Mouse (Mus musculus): ENCODE measurements around the gene Prss38. TPM values are rescaled to one million over a fixed set of nuclear protein-coding genes. Genes with fewer than 3 reads are reported as not detected.

Gene Prss38
- total and polyA plus RNA-seq, 2 experiments, result not detected

GRCm38 (mm10) chr11:59412999-59413863, 37.8 kb upstream of the Prss38 start:
- Histone ChIP-seq H3K9ac (ENCODE audit: low read depth, low read length) (no peak overlapping the region), H3K79me2 (ENCODE audit: control insufficient read depth, insufficient read depth, low read length) (peaks cover 4% of the 10 kb centered on the region; the same call in 1 of the 2 replicates), H3K36me3 (ENCODE audit: control insufficient read depth, insufficient read depth, low read length) (peaks cover 2% of the 10 kb centered on the region; the same call in 1 of the 2 replicates), H3K4me1 (ENCODE audit: control insufficient read depth, insufficient read depth, low read length) (no peaks in the 10 kb centered on the region), H3K27me3 (ENCODE audit: control insufficient read depth, insufficient read depth, low read length) (no peaks in the 10 kb centered on the region), H3K27ac (replicated peaks; ENCODE audit: insufficient read depth, low read depth, low read length) (no peak overlapping the region), H3K4me3 (ENCODE audit: insufficient read depth, low read depth, low read length) (no peak overlapping the region)
- WGBS, result 94% methylated on average over 13 of the region's 13 CpGs
- no peak for DNase-seq (ENCODE audit: extremely low read depth, low read depth, low spot score)
- TF ChIP-seq POLR2A (IDR thresholded peaks at IDR 0.05; ENCODE audit: extremely low read depth, insufficient read depth, low read length), result no peak
- TF ChIP-seq CTCF (IDR thresholded peaks at IDR 0.05; ENCODE audit: low read depth, low read length), result no peak

- H3K9ac ChIP-seq (ENCODE audit: low read depth, low read length), result no peak overlapping the region
- no peak for DNase-seq (ENCODE audit: extremely low read depth, low read depth, low spot score)
- WGBS, result 85% methylated on average over 6 of the region's 6 CpGs
- no peaks in the 10 kb centered on the region for H3K27me3 ChIP-seq (ENCODE audit: control insufficient read depth, insufficient read depth, low read length)
- H3K4me3 ChIP-seq (ENCODE audit: insufficient read depth, low read depth, low read length), result no peak overlapping the region
- H3K27ac ChIP-seq (replicated peaks; ENCODE audit: insufficient read depth, low read depth, low read length), result no peak overlapping the region
- no peak for TF ChIP-seq POLR2A (IDR thresholded peaks at IDR 0.05; ENCODE audit: extremely low read depth, insufficient read depth, low read length)
- TF ChIP-seq CTCF (IDR thresholded peaks at IDR 0.05; ENCODE audit: low read depth, low read length), result no peak
- peaks cover 4% of the 10 kb centered on the region for H3K36me3 ChIP-seq (ENCODE audit: control insufficient read depth, insufficient read depth, low read length)
- H3K4me1 ChIP-seq (ENCODE audit: control insufficient read depth, insufficient read depth, low read length), result no peaks in the 10 kb centered on the region
- H3K79me2 ChIP-seq (ENCODE audit: control insufficient read depth, insufficient read depth, low read length), result peaks cover 4% of the 10 kb centered on the region; the same call in 1 of the 2 replicates
Observed at GRCm38 (mm10) chr11:59412058-59412457, 36.6 kb upstream of the Prss38 start.

GRCm38 (mm10) chr11:59410851-59411250, 35.4 kb upstream of the Prss38 start:
- WGBS, result 41% methylated on average over 2 of the region's 2 CpGs
- no peak for TF ChIP-seq POLR2A (IDR thresholded peaks at IDR 0.05; ENCODE audit: extremely low read depth, insufficient read depth, low read length)
- TF ChIP-seq CTCF (IDR thresholded peaks at IDR 0.05; ENCODE audit: low read depth, low read length), result no peak
- no peak for DNase-seq (ENCODE audit: extremely low read depth, low read depth, low spot score)

GRCm38 (mm10) chr11:59405761-59406160, 30.3 kb upstream of the Prss38 start:
- DNase-seq (ENCODE audit: extremely low read depth, low read depth, low spot score), result no peak
- WGBS, result 94% methylated on average over 1 of the region's 1 CpGs
- no peak for TF ChIP-seq POLR2A (IDR thresholded peaks at IDR 0.05; ENCODE audit: extremely low read depth, insufficient read depth, low read length)
- TF ChIP-seq CTCF (IDR thresholded peaks at IDR 0.05; ENCODE audit: low read depth, low read length), result no peak
- no peaks in the 10 kb centered on the region for H3K27me3 ChIP-seq (ENCODE audit: control insufficient read depth, insufficient read depth, low read length)
- peaks cover 3% of the 10 kb centered on the region for H3K36me3 ChIP-seq (ENCODE audit: control insufficient read depth, insufficient read depth, low read length)
- H3K4me3 ChIP-seq (ENCODE audit: insufficient read depth, low read depth, low read length), result no peak overlapping the region
- H3K79me2 ChIP-seq (ENCODE audit: control insufficient read depth, insufficient read depth, low read length), result no peaks in the 10 kb centered on the region
- no peaks in the 10 kb centered on the region for H3K4me1 ChIP-seq (ENCODE audit: control insufficient read depth, insufficient read depth, low read length)
- H3K9ac ChIP-seq (ENCODE audit: low read depth, low read length), result no peak overlapping the region
- H3K27ac ChIP-seq (replicated peaks; ENCODE audit: insufficient read depth, low read depth, low read length), result no peak overlapping the region

More at GRCm38 (mm10) chr11:59410851-59411250, 35.4 kb upstream of the Prss38 start:
- Histone ChIP-seq H3K36me3 (ENCODE audit: control insufficient read depth, insufficient read depth, low read length) (peaks cover 4% of the 10 kb centered on the region), H3K4me3 (ENCODE audit: insufficient read depth, low read depth, low read length) (no peak overlapping the region), H3K79me2 (ENCODE audit: control insufficient read depth, insufficient read depth, low read length) (no peaks in the 10 kb centered on the region; the same call in 1 of the 2 replicates), H3K27me3 (ENCODE audit: control insufficient read depth, insufficient read depth, low read length) (no peaks in the 10 kb centered on the region), H3K9ac (ENCODE audit: low read depth, low read length) (no peak overlapping the region), H3K27ac (replicated peaks; ENCODE audit: insufficient read depth, low read depth, low read length) (no peak overlapping the region), H3K4me1 (ENCODE audit: control insufficient read depth, insufficient read depth, low read length) (no peaks in the 10 kb centered on the region)

GRCm38 (mm10) chr11:59400876-59401275, 25.4 kb upstream of the Prss38 start:
- H3K79me2 ChIP-seq (ENCODE audit: control insufficient read depth, insufficient read depth, low read length), result no peaks in the 10 kb centered on the region
- no peak overlapping the region for H3K27ac ChIP-seq (replicated peaks; ENCODE audit: insufficient read depth, low read depth, low read length)
- no peak for DNase-seq (ENCODE audit: extremely low read depth, low read depth, low spot score)
- H3K4me1 ChIP-seq (ENCODE audit: control insufficient read depth, insufficient read depth, low read length), result no peaks in the 10 kb centered on the region
- 85% methylated on average over 2 of the region's 2 CpGs for WGBS
- H3K36me3 ChIP-seq (ENCODE audit: control insufficient read depth, insufficient read depth, low read length), result no peaks in the 10 kb centered on the region
- H3K9ac ChIP-seq (ENCODE audit: low read depth, low read length), result no peak overlapping the region
- no peaks in the 10 kb centered on the region for H3K27me3 ChIP-seq (ENCODE audit: control insufficient read depth, insufficient read depth, low read length)
- H3K4me3 ChIP-seq (ENCODE audit: insufficient read depth, low read depth, low read length), result no peak overlapping the region
- TF ChIP-seq POLR2A (IDR thresholded peaks at IDR 0.05; ENCODE audit: extremely low read depth, insufficient read depth, low read length) (no peak), CTCF (IDR thresholded peaks at IDR 0.05; ENCODE audit: low read depth, low read length) (no peak)

GRCm38 (mm10) chr11:59399830-59400229, 24.4 kb upstream of the Prss38 start:
- H3K4me3 ChIP-seq (ENCODE audit: insufficient read depth, low read depth, low read length), result no peak overlapping the region

More at GRCm38 (mm10) chr11:59399830-59400229, 24.4 kb upstream of the Prss38 start:
- TF ChIP-seq CTCF (IDR thresholded peaks at IDR 0.05; ENCODE audit: low read depth, low read length) (no peak), POLR2A (IDR thresholded peaks at IDR 0.05; ENCODE audit: extremely low read depth, insufficient read depth, low read length) (no peak)
- DNase-seq (ENCODE audit: extremely low read depth, low read depth, low spot score), result no peak
- no peak overlapping the region for H3K9ac ChIP-seq (ENCODE audit: low read depth, low read length)
- no peak overlapping the region for H3K27ac ChIP-seq (replicated peaks; ENCODE audit: insufficient read depth, low read depth, low read length)
- H3K27me3 ChIP-seq (ENCODE audit: control insufficient read depth, insufficient read depth, low read length), result no peaks in the 10 kb centered on the region
- no peaks in the 10 kb centered on the region for H3K4me1 ChIP-seq (ENCODE audit: control insufficient read depth, insufficient read depth, low read length)
- H3K36me3 ChIP-seq (ENCODE audit: control insufficient read depth, insufficient read depth, low read length), result no peaks in the 10 kb centered on the region
- 88% methylated on average over 8 of the region's 8 CpGs for WGBS
- H3K79me2 ChIP-seq (ENCODE audit: control insufficient read depth, insufficient read depth, low read length), result no peaks in the 10 kb centered on the region

Data from liver, adult 2 months (tissue).